Mouse (Mus musculus): ENCODE data around the gene Ttc3. TPM values are rescaled to one million over a fixed set of nuclear protein-coding genes. Genes with fewer than 3 reads are reported as not detected.

Ttc3 gene
- total RNA-seq, 2 experiments from 2014 or later: 156 to 173 TPM

DNA sequence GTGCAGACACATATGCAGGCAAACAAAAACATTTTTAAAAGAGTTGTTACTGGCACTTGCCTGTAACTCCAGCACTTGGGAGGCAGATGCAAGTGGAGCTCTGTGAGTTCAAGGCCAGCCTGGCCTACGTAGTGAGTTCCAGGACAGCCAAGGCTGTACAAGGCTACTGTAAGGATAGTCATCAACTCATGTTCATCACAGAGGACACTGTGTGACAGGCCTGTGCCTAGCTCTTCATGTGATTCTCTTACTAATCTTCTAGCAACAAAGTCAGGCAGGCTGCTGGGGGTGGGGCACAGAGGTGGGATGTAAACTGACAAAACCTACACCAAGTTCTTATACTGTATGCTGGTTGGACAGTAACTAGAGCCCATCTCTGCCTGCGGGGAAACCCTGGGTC lies 136.7 kb downstream of the Ttc3 start:
- no peak for DNase-seq

DNA sequence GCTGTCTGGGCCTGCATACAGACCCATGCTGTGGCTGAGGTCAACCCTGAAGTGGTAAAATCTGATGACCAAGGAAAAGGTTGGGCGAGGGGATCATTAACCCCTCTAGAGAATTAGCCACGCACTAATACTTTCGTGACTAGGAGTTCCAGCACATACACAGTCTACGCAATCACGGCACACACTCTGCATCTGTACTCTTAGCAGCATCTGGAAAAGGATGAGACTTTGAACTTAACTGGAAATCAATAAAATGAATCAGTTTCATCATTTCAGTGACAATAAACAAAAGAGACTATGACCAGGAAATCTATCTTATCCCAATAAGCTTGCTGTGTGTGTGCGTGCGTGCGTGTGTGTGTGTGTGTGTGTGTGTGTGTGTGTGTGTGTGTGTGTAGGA lies 138.4 kb downstream of the Ttc3 start:
- DNase-seq: no peak

DNA sequence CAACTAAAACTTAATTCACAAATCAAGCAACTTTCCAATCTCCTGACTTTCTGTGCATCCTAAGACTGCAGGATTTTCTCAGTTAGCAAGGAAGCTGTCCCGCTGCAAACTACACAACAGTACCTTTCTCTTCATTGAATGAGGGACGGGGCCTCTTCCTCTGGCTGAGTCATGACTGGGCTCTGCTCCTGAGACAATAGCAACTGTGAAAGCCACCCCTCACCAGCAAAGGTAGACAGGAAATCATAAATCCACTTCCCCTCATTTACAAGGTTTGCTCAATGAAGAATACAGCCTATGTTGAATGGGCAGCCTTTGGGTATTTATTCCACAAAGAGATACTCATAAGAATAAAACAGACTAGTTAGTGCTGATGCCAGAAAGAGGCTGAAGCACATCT lies 139.6 kb downstream of the Ttc3 start:
- DNase-seq: no peak

DNA sequence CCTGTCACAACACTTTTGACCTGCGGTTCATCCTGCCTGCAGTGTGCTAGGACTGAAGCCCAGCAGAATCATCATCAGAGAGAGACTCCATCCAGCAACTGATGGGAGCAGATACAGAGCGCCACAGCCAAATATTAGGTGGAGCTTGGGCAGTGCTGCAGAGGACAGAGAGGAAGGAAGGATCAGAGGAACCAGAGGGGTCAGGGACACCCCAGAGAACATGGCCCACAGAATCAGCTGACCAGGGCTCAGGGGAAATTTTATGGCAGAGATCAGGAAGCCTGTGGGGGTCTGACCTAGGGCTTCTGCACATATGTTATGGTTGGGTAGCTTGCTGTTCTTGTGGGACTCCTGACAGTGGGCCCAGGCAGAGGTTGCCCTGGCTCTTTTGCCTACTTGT lies 147.2 kb downstream of the Ttc3 start:
- DNase-seq: no peak

Other genes starting within 250 kb of the Ttc3 start
- gene Hlcs, start 57.0 kb upstream of the Ttc3 start, total RNA-seq (2021): 1 to 10 TPM; 8.0 to 8.2 TPM
- gene Ripply3, start 42.2 kb upstream of the Ttc3 start, total RNA-seq (2021): 1 to 10 TPM; 3.7 to 4.5 TPM
- 10 to 100 TPM; 76.7 to 77.5 TPM for gene Pigp, start 1.2 kb downstream of the Ttc3 start, total RNA-seq (2021)
- gene Vps26c, start 156.2 kb downstream of the Ttc3 start, total RNA-seq (2021): 10 to 100 TPM; 28.7 to 29.8 TPM
- 100 to 1,000 TPM; 118 to 135 TPM for gene Dyrk1a, start 199.4 kb downstream of the Ttc3 start, total RNA-seq (2021)